ENCODE assay signal across 9 mouse cellular contexts in the genomic region with DNA sequence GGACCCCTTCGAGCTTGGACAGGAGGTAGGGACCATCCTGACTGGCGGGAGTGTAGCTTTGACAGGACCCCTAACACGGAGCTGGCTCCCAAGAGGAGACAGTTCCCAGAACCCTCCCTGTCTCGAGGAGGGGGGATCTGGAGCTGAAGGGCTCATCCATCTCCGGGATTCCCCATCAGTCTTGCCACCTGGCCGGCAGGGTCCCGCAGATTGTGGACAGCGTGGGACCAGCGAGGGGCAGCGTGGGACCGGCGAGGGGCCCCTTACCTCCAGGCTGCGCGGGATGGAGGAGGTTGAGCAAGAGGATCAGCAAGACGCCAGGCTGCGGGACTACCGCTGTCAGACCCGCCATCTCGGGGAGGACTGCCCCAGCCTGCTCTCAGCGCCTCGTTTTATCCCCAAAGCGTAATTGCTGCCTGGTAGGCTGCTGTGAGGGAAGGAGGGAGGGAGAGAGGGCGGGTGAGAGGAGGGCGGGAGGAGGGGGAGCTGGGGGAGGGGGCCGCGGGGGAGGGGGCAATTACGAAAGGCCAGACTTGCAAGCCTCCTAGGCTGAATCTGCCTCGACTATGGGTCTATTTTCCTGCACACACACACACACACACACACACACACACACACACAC. TPM values are rescaled to one million over a fixed set of nuclear protein-coding genes. Genes with fewer than 3 reads are reported as not detected.
DNase-seq lines count a peak whose midpoint lies in the region; ATAC-seq and TF ChIP-seq lines count a peak whose summit lies in the region.
"Had no signal": no experiment of that assay in that cellular context is flagged by ENCODE, and none has a peak within 500 bp of the region (broad histone marks: within the 10 kb centered on the region; RNA-seq: fewer than 3 reads in every experiment).

Eln (minus strand) TSS at position 434 of the 622 bp plus-strand sequence.

- no peaks in the 10 kb centered on the region for H3K27me3 ChIP-seq in kidney, adult 2 months (replicated peaks; ENCODE audit: control insufficient read depth, insufficient read depth, low read length)
- peaks cover 60% of the 10 kb centered on the region for H3K27me3 ChIP-seq in hindbrain, embryonic 10.5 days (ENCODE audit: insufficient read depth, poor library complexity, severe bottlenecking)
- H3K27me3 ChIP-seq in neural tube, embryonic 13.5 days: peaks cover 6% of the 10 kb centered on the region; the same call in 1 of the 2 replicates

- H3K4me1 ChIP-seq in kidney, adult 2 months (ENCODE audit: control insufficient read depth, insufficient read depth, low read length): peaks cover 6% of the 10 kb centered on the region; the same call in 1 of the 2 replicates
- peaks cover 30% of the 10 kb centered on the region for H3K4me1 ChIP-seq in hindbrain, embryonic 10.5 days (replicated peaks)
- peaks cover 19% of the 10 kb centered on the region for H3K4me1 ChIP-seq in neural tube, embryonic 13.5 days (replicated peaks)

- no peak for DNase-seq in kidney, adult 2 months
- DNase-seq in kidney, adult 8-10 months: no peak
- peak; percentile 42 for DNase-seq in adrenal gland, postnatal 14 days
- peak; percentile 26 to 34 for DNase-seq in frontal cortex, postnatal 10 days (ENCODE audit: low spot score in 2 of 2)
- peak; percentile 48 for DNase-seq in hindbrain, embryonic 10.5 days (ENCODE audit: low spot score)
- DNase-seq in liver: peak; percentile 31
- no peak for DNase-seq in T-cell, adult 2 months (ENCODE audit: low spot score)

- H3K4me2 ChIP-seq in neural tube, embryonic 13.5 days: peak within 1 kb of the TSS; percentile 76

- peak; percentile 77 for ATAC-seq in neural tube, embryonic 13.5 days (ENCODE audit: low read depth)

- peak within 1 kb of the TSS; percentile 86 for H3K27ac ChIP-seq in kidney, adult 2 months (ENCODE audit: insufficient read depth, low read depth, low read length)
- peak within 1 kb of the TSS; percentile 82 for H3K27ac ChIP-seq in hindbrain, embryonic 10.5 days
- peak within 1 kb of the TSS; percentile 25; the same call in 1 of the 2 replicates for H3K27ac ChIP-seq in neural tube, embryonic 13.5 days (replicated peaks)

- WGBS in kidney, adult 2 months: 4% methylated on average over 21 of the region's 28 CpGs
- WGBS in hindbrain, embryonic 10.5 days: 2% methylated on average over 26 of the region's 28 CpGs
- WGBS in neural tube, embryonic 13.5 days: 2% methylated on average over 22 of the region's 28 CpGs

- no peaks in the 10 kb centered on the region for H3K36me3 ChIP-seq in kidney, adult 2 months (ENCODE audit: control insufficient read depth, insufficient read depth, low read length)
- no peaks in the 10 kb centered on the region for H3K36me3 ChIP-seq in hindbrain, embryonic 10.5 days
- H3K36me3 ChIP-seq in neural tube, embryonic 13.5 days: no peaks in the 10 kb centered on the region

- no peaks in the 10 kb centered on the region for H3K9me3 ChIP-seq in hindbrain, embryonic 10.5 days
- no peaks in the 10 kb centered on the region for H3K9me3 ChIP-seq in neural tube, embryonic 13.5 days

- peak within 1 kb of the TSS; percentile 75 for H3K9ac ChIP-seq in neural tube, embryonic 13.5 days

- H3K4me3 ChIP-seq in kidney, adult 2 months (ENCODE audit: insufficient read depth, low read depth, low read length): peak within 1 kb of the TSS; percentile 55
- peak within 1 kb of the TSS; percentile 52 for H3K4me3 ChIP-seq in hindbrain, embryonic 10.5 days
- H3K4me3 ChIP-seq in neural tube, embryonic 13.5 days: peak within 1 kb of the TSS; percentile 43

- no peak for TF ChIP-seq CTCF in kidney, adult 2 months (conservative IDR thresholded peaks at IDR 0.05; ENCODE audit: insufficient read depth, insufficient read length, low read depth, low read length)

- TF ChIP-seq POLR2A in kidney, adult 2 months (IDR thresholded peaks at IDR 0.05; ENCODE audit: low read depth, low read length): no peak

RNA-seq across cellular contexts. Expression of gene Eln, which starts in this region (rescaled TPM):
- polyA plus RNA-seq in kidney, adult 2 months (2012; rRNA removed): 23.6 and 30.8 TPM in 2 replicates
- 148 and 554 TPM in 2 replicates for total RNA-seq in adrenal gland, postnatal 14 days (2021)
- 1.2 and 2.3 TPM in 2 replicates for polyA plus RNA-seq in hindbrain, embryonic 10.5 days (2016; fragmentation: Nextera tagmentation; extraction: Ambion mirVana)
- polyA plus RNA-seq in neural tube, embryonic 13.5 days (2015; fragmentation: Nextera tagmentation; extraction: Ambion mirVana): 6.4 and 10.8 TPM in 2 replicates
- total RNA-seq: hematopoietic stem cell, adult 5-6 weeks had no signal

Comparison
In these comparisons a context has a peak if more than half of its experiments do, and no peak if none do; other contexts are left out.
1. DNase-seq: peak in adrenal gland, postnatal 14 days (single experiment), frontal cortex, postnatal 10 days (2 of 2), hindbrain, embryonic 10.5 days (single experiment) and liver (single experiment); none in kidney, adult 2 months (single experiment), kidney, adult 8-10 months (0 of 2) and T-cell, adult 2 months (single experiment).
2. H3K27ac ChIP-seq: peak in every context shown above with its lines; median percentile 86 in kidney, adult 2 months; 82 in hindbrain, embryonic 10.5 days; 25 in neural tube, embryonic 13.5 days.
3. Peak in every context shown above with its lines, with median percentiles within 50 percentile points of each other: H3K4me3 ChIP-seq.